Mouse (Mus musculus) cerebellum, adult 18-20 months (tissue): ENCODE data around the gene Chn2.
A peak's percentile ranks its signal among the peaks of the same experiment; 100 is the strongest.

Source experiments
- DNase-seq, 2 experiments: peaks; one replicate each; pipeline ENCODE4 v3.0.0; 2021

The Chn2 gene

DNA sequence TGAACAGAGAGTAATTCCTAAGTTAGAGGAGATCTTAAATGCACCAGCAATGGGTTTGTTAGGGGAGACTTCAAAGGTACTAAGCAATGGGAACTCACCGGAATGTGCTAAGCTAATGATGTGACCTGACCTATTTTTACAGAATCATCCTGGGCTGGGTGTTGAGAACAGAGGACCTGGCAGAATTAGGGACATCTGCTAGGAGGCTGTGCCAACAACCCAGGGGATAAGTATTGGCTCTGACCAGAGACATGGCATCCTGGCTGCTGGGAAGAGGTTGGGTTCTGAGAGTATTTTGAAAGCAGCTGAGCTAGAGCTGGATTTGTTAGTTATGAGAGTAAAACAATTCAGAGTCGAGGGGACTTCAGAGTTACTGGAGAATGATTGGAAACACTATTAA lies 40.5 kb downstream of the Chn2 start:
- peak; percentile 91 to 94 for DNase-seq

DNA sequence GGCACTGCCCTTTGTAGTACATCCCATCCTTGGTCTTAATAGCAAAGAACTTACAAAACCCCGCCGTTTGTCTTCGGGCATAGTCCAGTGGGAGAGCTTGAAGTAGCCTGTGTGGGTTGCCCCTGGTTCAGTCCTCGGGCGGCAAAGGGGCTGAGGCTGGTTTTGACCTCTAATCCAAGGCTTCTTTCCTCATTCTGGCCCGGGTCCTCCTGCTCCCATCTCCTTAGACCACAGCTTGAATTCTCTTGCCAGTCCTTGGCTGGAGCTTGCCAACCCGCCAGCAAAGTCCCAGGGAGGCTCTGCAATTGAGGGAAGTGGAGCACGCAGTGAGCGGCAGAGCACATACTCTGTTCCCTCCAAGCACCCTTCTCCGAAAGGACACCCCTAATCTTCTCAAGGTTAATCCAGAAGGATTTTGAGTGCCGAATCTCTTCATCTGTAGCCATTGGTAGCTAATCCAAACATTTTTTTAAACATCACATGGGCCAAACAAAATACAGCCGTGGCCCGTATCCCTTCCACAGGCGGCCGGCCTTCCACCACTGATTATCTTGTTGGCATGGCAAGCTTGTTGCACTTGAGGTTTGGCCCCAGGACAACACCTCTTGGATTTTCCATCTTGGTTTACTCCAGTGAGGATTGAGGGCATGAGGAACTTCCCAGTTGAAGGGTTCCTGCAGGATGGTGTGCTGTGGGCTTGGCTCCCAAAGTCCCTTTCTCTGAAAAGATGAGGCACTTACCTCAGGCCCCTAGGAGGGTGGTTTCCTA lies 41.3 kb downstream of the Chn2 start:
- DNase-seq, result peak in 1 of 2 experiments; percentile 55

DNA sequence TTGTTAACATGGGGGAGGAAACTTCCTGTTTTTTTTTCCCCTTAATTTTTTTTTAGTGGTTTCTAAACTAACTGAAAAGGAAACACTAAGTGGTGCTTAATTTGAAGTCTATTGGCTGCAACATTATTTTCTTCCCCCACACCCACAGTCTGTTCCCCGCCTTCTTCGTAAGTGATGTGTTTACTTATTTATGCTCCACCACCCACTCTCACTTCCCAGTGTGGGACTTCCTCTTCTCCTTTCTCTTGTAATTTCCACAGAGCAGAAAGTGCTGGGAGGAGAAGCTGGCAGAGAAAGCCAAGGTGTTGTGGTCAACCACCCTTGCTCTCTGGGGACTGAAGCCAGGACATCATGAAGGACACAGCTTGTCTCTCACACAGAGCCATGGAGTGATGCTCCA lies 43.2 kb downstream of the Chn2 start:
- DNase-seq, result peak in 1 of 2 experiments; percentile 47

DNA sequence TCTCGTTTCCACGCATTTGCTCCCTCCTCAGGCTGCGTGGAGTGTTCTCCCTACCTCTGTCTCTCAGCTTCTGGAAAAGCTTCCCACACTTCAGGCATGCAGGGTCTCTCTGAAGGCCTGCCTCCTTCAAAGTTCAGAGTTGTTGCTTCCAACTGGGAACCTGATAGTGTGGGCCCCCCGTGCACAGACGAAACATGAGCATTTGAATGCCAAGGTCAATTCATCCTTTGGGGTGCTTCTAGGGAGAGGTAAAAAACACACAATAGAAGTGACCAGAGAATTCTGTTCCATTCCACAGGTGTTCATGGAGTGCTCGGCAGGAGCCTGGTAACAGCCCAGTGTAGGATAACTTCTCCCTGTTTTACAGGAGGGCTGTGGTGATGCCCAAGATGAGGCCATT lies 44.7 kb downstream of the Chn2 start:
- DNase-seq, result no peak

DNA sequence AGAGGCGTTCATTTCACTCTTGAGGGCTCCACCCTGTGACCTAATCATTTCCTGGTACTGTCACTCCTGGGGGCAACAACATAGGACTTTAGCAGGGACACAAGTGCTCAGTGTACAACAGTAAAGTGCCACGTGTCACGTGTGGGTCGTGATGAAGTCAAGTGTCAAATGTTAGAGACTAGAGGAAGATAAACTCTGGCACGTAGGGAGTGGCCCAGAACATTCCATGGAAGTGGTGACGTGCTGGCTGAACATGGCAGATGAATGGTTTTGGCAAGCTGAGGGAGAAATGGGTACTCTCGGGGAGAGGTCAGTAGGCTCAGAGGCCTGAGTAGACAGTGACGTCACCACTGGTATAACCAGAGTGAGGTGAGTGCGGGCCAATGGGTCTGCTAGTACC lies 45.7 kb downstream of the Chn2 start:
- no peak for DNase-seq

DNA sequence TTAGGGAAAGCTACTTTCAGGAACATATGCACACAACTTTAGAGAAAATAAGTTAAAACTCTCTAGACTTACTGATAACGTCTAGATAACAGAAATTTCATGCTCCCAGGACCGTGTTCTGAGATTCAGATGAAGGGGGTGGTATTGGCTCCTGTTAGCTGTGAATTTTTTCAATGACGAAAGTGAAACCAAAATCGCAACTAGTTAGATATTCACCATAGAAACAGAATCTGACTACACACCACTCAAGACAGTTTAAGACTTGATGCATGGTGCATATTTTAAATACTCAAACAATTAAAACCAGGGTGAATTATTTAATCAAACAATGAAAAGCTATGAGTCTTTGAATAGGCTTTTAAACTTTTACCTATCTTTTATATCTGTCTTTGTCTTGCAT lies 48.8 kb downstream of the Chn2 start:
- DNase-seq, result no peak

DNA sequence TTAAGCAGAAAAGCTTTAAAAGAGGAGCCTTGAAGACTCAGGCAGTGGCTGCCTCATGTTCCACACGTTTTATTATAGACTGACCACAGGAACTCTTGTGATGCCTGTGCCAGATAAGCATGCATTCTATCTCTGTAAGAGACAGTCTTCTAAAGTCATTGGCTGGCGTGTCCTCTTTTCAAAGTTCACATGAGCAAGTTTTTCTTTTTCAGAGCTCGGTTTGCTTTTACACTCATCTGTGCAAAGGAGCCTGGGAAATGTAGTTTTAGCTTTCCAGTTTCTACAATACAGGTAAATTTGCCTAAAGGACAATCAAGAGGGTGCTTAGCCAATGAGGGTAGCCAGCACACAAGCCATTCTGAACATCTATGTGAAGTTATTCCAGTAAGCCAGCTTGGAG lies 51.5 kb downstream of the Chn2 start:
- no peak for DNase-seq

DNA sequence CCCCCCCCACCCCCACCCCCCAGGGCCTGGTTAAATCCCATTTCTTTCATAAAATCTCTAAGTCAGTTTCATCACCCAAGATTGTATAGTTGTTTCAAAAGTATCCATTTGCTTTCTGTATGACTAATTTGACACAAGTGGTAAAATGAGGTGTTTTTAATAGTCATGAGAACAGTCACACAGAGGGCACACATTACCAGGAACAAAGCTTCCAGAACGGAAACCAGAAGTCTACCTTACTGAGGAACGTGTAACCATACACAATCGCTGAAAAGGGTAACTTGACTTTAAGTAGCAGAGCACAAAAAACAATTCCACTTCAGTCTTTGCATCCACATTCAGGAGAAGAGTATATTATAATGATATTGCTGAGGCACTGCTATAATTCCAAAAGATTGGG lies 53.6 kb downstream of the Chn2 start:
- no peak for DNase-seq

DNA sequence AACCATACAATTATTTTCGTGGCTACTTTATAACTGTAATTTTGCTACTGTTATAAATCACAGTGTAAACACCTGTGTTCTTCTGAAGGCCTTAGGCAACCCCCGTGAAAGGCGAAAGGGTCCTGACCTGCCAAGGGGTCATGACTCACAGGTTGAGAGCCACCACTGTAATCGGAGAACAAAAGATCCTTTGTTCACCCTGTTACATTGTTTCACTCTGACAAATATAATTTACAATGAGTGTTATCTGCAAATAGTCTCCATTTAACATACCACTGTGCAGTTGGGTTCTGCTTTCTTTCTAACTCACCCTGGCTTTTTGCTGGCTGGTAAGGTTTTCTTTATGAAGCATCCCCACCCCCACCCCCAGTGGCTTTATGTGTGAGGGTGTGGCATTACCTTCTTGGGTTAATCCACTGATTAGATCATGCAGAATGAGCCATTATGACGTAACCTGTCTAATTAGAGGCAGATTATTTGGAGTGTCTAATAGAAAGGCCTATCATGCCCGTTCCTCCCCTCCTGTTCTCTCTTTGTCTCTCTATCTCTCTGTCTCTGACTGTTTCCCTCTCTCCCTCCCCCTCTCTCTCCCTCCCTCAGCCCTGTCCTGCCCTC lies 56.9 kb downstream of the Chn2 start:
- no peak for DNase-seq

DNA sequence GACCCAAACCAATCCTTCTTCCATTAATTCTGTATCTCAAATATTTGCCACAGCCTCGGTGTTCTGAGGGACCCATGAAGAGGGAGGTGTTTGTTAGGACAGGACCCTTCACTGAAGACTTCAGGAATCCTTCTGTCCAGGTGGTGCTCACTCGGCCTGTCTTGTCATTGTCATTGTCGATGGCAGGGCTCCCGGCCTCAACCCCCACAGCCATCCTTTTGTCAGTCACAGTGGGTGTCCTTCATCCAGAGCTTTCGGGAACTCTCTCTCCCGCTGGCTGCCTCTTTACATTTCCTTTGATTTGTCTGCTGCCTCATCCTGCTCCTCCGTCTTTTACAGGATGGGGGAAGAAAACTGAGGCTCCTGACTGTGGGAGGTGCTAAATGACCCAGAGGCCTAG lies 57.5 kb downstream of the Chn2 start:
- peak; percentile 65 to 67 for DNase-seq

DNA sequence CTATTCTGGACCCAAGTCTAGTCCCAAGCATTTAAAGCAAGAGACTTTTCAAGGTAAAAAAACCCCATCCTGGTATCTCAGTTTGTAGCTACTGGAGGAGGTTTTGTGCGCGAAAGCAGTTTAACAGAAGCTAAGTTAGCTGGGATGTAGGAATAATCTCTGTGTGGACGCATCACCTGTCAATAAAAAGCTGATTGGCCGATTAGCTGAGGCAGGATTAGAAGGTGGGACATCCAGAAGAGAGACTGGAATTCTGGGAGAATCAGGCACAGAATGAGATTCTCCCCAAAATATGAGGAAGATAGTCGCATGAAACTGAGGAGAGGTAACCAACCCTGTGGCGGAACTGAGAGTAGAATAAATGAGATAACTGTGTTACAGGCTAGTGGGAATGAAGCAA lies 59.0 kb downstream of the Chn2 start:
- no peak for DNase-seq

DNA sequence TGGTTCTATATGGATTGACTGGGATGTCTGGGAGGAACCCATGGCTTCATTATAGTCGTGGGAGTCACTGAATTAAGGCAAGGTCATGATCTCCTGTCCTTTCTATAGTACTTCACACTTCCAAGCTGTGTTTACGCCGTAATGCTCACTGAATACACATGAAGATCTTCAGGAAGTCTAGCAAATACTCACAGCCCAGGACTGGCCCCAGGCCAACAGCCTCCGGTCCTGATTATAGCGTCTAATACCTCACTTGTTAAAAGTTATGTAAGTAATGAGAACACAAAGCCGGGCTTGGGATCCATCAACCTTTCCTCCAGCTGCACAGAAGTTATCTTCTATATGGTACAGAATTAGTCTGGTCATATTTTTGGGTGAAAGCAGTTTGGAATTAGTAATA lies 60.3 kb downstream of the Chn2 start:
- peak; percentile 51 to 69 for DNase-seq

DNA sequence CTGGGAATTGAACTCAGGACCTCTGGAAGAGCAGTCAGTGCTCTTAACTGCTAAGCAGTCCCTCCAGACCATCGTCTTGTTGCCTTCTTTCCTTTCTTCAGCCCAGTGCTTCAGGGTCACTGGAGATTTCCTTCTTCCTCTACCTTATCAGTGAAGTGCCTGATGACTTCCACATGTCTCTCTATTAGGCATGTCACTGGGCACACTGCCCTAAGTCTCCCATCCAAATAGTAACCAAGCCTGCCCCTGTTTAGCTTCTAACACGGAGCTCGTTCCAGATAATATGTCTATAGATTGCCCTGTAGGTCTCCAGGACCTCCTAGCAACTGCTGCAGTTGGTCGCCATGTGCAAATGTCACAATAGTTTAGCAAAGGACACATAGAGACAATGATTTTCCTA lies 62.9 kb downstream of the Chn2 start:
- DNase-seq, result no peak

DNA sequence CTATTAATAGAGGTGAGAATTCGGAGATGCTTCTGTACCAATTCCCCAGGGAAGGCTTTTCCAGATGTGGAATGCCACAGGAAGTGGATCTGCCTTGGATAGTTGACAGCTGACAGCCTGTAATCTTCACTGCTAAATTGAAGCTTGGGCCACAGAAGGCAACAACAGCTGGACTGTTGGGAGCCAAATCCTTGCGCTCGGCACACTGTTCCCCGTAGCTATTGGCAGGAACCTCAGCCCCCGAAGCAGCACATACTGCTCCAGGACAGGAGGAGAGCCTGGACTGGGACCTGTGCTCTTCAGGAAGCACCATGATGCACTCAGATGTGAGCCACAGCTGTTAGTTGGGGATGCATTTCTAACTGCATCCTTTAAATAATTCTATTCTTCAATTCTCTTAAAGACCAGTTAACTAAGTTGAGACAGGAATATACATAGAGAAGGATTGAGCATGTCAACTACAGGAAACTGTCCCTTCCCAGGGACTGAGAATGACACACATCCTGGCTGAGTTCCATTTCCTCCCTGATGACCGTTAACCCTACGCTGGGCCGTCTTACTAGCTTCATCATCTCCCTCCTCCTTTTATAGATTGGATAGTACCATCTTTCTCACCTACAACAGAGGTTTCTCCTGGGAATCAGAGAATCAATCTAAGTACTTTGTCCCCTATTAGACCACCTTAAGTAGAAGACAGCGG lies 64.1 kb downstream of the Chn2 start:
- no peak for DNase-seq

DNA sequence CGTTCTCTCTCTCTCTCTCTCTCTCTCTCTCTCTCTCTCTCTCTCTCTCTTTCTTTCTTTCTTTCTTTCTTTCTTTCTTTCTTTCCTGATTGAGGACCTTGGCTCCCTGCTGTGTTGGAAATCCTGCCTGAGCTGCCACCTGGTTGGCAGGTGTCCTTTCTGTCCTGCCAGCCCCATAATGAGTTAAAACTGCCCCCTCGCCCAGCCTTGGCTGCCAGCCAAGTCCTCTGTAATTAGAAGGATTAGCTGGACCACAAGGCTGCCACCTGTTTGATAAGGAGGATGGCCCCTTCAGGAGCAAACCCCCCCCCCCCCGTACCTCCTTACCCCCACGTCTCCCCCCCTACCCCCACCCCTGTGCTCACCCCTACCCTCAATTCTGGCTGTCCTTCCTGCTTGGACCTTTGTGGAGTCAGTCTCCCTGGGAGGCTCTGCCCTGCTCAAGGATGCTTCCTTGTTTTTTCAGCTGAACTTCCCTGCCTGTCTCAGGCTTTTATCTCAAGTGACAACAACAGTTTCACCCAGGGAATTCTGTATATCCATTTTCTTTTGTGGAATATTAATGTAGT lies 72.1 kb downstream of the Chn2 start:
- peak; percentile 83 to 84 for DNase-seq

DNA sequence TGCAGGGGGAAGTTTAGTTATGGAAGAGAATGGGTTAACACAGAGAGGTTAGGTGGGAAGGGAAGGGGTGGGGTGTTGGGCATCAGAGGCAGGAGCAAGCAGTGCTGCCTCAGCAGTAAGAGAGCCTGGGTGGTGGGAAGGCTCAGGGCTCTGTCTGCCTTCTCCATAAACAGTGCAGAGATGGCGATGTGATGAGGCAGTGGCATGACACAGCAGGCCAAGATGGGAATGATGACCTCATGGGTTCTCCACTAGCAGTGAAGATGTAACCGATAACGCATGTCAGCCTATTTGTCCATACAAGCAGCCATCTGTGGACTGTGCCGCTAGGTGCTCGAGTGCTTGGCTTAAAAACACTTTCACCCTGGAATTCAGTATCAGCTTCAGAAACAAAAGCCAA lies 74.0 kb downstream of the Chn2 start:
- peak in 1 of 2 experiments; percentile 50 for DNase-seq

DNA sequence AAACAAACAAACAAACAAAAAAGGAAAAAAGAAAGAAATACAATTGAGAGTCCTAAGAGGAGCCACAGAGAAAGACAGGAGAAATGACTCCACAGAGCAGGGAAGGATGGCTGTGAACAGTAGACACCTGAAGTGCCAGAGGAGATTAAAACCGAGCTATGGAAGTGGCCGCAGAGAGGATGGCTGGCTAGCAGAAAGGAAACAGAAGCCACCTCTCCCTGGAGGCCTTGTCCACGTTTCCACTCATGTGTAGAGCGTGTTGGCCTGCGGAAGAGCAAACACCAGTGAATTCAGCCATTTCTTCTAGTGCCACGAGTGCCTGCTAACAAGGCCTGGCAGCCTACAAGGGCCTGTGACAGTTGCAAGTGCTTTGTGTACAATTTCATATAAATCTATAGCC lies 75.1 kb downstream of the Chn2 start:
- DNase-seq, result peak in 1 of 2 experiments; percentile 45

DNA sequence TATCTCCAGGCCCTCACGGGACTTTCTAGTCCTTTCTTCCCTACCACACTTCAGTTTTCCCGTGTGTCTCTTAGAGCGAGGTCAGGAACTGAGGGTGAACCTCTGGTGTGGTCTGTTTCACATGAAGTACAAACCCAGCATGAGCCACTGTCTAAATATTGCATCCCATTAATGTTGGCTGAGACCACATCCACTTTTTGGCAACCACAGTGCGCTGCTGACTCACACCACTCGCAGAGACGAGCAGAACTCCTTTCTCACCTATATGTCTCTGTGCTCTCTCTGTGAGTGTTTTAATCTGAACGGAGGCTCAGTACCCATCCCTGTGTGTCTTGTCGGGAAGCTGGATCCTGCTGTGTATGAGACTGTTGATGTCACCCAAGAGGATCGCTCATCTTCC lies 76.9 kb downstream of the Chn2 start:
- DNase-seq, result peak; percentile 55 to 63

DNA sequence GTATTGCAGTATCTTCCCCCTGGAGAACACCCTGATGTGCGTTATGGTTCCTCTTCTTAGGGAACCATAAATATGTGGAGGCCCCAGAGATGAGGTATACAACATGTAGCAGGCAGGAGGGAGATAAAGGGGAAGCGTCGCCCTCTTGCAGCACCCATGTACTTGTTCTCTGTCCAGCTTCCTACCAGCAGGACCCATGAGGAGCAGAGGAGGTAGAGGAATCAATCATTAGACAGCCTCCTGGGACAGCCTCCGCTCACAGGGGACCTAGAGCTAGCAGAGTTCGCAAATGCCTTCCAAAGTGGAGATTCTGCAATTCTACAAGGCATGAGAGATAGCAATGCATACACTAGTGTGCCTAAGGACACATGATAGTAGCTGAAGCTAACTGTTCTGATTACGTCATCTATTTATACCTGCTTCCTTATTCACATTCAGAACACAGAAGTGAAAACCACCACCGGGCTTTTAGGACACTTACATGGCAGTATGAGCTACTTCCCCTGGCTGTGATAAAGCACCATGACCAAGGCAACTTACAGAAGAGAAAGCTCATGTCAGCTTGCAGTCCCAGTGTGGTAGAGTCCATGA lies 77.7 kb downstream of the Chn2 start:
- DNase-seq, result no peak

DNA sequence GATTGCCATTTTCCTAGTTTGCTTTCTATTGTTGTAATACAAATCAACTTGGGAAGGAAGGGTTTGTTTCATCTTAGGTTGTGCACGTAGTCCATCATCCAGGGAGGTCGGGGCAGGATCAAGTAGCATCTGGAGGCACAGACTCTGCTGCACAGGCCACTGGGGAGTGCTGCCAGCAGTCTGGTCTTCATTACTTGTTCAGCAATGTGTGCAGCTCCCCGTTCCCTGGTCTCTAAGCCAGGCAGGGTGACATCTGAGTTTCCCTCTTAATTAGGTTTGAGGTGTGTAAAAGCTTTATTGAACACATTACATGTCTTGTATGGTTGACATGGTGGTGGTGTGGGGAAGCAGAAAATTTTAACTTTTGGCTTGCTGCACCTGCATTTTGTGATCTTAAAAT lies 79.0 kb downstream of the Chn2 start:
- no peak for DNase-seq

DNA sequence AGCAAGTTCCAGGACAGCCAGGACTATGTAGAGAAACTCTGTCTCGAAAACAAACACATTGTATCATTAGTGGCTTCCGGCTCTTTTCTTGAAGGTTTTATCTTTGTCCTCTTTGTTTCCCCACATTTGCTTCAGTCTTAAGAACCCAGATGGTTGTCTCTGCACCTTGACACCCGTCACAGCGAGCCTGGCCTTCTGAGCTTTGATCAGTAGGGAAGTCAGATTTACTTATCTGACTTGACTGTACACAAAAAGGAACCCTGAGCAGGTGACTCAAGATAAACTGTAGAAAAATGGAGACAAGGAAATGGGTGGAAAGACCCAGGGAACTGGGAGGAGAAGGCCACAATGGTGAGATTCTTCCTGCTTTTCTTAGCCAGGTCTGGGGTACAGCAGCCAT lies 79.5 kb downstream of the Chn2 start:
- DNase-seq, result no peak

DNA sequence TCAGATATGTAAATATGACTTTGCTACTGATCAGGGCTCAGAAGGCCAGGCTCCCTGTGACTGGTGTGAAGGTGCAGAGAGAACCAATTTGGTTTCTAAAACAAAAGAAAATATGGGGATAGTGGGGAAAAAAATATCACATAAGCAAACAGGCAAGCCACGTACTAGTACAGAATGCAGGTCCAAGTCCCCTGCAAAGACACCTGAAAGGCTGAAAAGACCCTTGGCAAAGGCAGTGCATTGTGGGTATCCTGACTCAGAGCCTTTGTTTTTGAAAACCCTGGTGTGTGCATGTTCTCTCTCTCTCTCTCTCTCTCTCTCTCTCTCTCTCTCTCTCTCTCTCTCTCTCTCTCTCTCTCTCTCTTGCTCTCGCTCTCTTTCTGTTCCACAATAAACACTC lies 80.1 kb downstream of the Chn2 start:
- DNase-seq, result no peak

DNA sequence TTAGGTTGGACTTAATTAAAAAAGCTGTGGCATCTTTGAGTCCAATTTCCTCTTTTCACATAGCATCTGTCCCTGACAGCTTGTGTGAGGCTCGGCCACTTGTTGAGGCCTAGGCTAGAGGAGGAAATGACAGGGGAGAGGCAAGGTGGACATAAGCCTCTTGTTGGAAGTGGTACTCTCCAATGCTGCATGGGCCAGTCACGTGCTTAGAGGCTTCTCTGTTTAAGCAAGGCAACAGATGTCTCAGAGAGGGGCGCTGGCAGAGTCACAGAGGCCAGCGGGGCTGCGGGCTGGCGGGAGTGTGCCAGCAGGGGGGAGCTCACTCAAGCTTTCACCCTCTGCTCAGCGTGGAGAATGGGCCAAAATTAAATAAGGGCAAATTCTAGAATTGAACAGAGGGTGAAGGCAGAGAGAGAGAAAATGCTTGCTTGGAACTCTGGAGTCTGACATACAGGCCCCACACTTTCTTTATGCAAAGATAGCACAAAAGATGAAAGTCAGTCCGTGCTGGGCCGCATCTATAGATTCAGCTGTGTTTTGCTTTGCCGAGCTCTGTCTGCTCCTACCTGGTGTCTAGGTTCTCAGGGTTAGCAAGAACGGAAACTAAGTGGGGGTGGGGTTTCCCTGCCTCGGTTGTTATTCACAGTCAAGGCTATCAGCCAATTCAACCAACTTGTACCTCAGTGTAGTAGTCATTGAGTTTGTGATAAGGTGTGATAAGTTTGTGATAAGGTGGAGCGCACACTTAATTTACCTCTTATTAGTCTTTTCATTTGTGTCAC lies 80.7 kb downstream of the Chn2 start:
- DNase-seq, result peak; percentile 95 to 98
